Mouse (Mus musculus): ENCODE results near the gene Olfr1133. TPM values are rescaled to one million over a fixed set of nuclear protein-coding genes. Genes with fewer than 3 reads are reported as not detected.
"Not testable (repeated sequence)": the region's sequence is repeated elsewhere in the genome, so short reads cannot be mapped to it uniquely, and the experiment has no call there.

Olfr1133 gene
- polyA plus RNA-seq (2014; fragmentation: Nextera tagmentation; extraction: Ambion mirVana) = not detected in 2 replicates

DNA sequence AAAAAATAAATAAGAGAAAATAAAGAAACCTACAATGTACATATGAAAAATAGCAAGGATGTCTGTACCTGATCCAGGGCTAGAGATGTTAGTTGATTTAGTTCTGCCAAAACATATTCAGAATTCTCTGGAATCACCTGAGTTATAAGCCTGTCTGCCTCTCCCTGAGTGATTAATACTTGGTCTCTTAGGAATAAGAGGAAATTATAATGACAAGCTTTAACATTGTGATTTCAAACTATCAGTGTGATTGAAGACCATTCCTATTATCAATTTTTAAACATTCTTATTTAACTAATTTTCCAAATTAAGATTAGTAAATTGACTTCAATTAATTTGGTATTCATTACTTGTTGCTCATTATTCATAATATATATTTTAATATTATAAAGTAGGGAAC lies at the start of gene Olfr1133:
Gene Olfr1133 (minus strand): TSS at position 101 of the 400 bp plus-strand sequence.
- Histone ChIP-seq H3K9ac (replicated peaks; ENCODE audit: low read length) (no peak within 1 kb of the TSS), H3K4me3 (replicated peaks; ENCODE audit: low read depth, low read length) (no peak within 1 kb of the TSS), H3K9me3 (ENCODE audit: control insufficient read depth, low read length) (no peaks in the 10 kb centered on the region; the same call in 1 of the 2 replicates), H3K4me2 (ENCODE audit: low read length) (no peak within 1 kb of the TSS), H3K36me3 (ENCODE audit: control insufficient read depth, insufficient read depth, low read length) (no peaks in the 10 kb centered on the region), H3K27me3 (ENCODE audit: control insufficient read depth, insufficient read depth, low read length) (no peaks in the 10 kb centered on the region), H3K4me1 (ENCODE audit: control insufficient read depth, insufficient read depth, low read length) (no peaks in the 10 kb centered on the region), H3K27ac (replicated peaks; ENCODE audit: low read depth, low read length) (no peak within 1 kb of the TSS)
- no peak for DNase-seq
- ATAC-seq (ENCODE audit: low FRiP score, low TSS enrichment) = no peak

DNA sequence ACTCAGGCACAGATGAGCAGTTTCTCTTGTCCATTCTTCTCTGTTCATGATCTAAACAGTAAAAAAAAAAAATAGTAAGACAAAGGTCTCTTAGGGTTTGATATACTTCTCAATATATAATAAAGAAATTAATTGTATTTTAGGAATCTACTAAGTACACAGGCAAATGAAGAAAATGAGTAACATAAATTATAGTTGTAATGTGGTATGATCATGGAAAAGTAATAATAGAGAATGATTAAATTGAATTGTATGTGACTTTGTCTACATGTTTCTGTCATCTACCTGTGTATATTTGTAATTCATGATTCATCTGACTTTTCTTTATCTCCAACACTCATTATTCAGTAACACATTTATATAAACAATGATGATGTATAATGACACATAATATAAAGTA lies 46.7 kb upstream of the Olfr1133 start, which contains the start of gene Olfr1136:
Gene Olfr1136 (minus strand): TSS at position 101 of the 400 bp plus-strand sequence.
- Histone ChIP-seq H3K9me3 (ENCODE audit: control insufficient read depth, low read length) (no peaks in the 10 kb centered on the region), H3K27me3 (ENCODE audit: control insufficient read depth, insufficient read depth, low read length) (no peaks in the 10 kb centered on the region), H3K4me2 (ENCODE audit: low read length) (no peak within 1 kb of the TSS), H3K9ac (replicated peaks; ENCODE audit: low read length) (no peak within 1 kb of the TSS), H3K27ac (replicated peaks; ENCODE audit: low read depth, low read length) (no peak within 1 kb of the TSS), H3K36me3 (ENCODE audit: control insufficient read depth, insufficient read depth, low read length) (no peaks in the 10 kb centered on the region), H3K4me3 (replicated peaks; ENCODE audit: low read depth, low read length) (no peak within 1 kb of the TSS), H3K4me1 (ENCODE audit: control insufficient read depth, insufficient read depth, low read length) (no peaks in the 10 kb centered on the region)
- DNase-seq (no peak), ATAC-seq (ENCODE audit: low FRiP score, low TSS enrichment) (no peak)

DNA sequence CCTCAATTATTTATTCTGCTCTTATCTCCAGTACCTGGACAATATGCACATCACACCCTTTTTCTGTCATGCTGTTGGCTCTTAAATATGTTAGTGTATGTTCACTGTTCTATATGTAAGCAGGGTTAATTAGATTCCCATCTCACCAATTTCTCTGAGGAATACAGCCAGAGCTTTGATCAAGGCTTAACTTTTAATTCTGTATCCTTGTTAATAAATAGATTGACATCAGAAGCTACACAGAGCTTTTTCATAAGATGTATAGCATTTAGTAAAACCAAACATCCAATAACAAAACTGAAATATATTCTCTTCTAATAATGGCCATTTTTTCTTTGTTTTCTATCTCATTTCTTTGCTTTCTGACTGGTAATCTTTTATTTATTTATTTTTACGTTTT lies 26.4 kb upstream of the Olfr1133 start, which contains the start of gene Olfr1135:
Gene Olfr1135 (minus strand): TSS at position 101 of the 400 bp plus-strand sequence.
- DNase-seq (no peak), ATAC-seq (ENCODE audit: low FRiP score, low TSS enrichment) (no peak)
- no peaks in the 10 kb centered on the region for H3K9me3 ChIP-seq (ENCODE audit: control insufficient read depth, low read length)
- H3K27ac ChIP-seq (replicated peaks; ENCODE audit: low read depth, low read length) = no peak within 1 kb of the TSS
- H3K27me3 ChIP-seq (ENCODE audit: control insufficient read depth, insufficient read depth, low read length) = no peaks in the 10 kb centered on the region
- no peaks in the 10 kb centered on the region for H3K4me1 ChIP-seq (ENCODE audit: control insufficient read depth, insufficient read depth, low read length)
- H3K9ac ChIP-seq (replicated peaks; ENCODE audit: low read length) = no peak within 1 kb of the TSS
- no peaks in the 10 kb centered on the region for H3K36me3 ChIP-seq (ENCODE audit: control insufficient read depth, insufficient read depth, low read length)
- H3K4me3 ChIP-seq (replicated peaks; ENCODE audit: low read depth, low read length) = no peak within 1 kb of the TSS
- H3K4me2 ChIP-seq (ENCODE audit: low read length) = no peak within 1 kb of the TSS
- WGBS = 25% methylated on average over 1 of the region's 1 CpGs

DNA sequence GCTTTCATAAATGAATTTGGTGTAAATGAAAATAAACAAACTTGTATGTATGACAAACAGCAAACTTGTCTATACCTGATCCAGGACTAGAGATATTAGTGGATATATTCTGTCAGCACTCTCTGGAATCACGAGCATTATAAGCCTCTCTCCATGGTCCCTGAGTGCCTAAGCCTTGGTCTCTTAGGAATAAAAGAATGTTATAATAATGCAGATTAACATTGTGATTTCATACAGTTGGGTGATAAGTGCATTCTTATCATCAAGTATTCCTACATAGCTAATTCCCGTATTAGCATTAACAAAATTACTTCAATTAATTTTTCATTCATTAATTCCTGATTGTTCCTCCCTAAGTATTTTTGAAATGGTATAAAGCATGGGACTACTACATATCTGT lies 11.2 kb upstream of the Olfr1133 start, which contains the start of gene Olfr1134:
Gene Olfr1134 (minus strand): TSS at position 101 of the 400 bp plus-strand sequence.
- Histone ChIP-seq H3K27ac (replicated peaks; ENCODE audit: low read depth, low read length) (no peak within 1 kb of the TSS), H3K9ac (replicated peaks; ENCODE audit: low read length) (no peak within 1 kb of the TSS)
- 79% methylated on average over 2 of the region's 2 CpGs for WGBS

DNA sequence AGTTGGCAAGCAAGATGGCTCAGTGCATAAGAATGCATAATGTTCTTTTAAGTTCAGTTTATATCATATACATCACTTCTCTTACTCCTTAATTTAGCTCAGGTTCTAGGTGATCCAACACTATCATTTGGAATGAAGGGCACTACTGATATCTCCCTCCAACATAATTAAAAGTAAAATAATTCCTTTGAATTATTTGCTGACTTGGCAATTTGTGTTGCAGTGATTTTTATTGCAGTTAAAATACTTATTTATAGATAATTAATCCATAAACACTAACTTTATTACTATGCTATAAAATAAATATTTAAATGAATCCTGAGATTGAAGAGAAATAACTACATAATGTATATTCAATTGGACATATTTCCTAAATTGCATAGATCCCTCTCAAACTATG lies 4.7 kb downstream of the Olfr1133 start:
- no peak for DNase-seq
- ATAC-seq (ENCODE audit: low FRiP score, low TSS enrichment) = no peak
- H3K9me3 ChIP-seq (ENCODE audit: control insufficient read depth, low read length) = no peaks in the 10 kb centered on the region

More for the DNA sequence above, 11.2 kb upstream of the Olfr1133 start, which contains the start of gene Olfr1134:
- Histone ChIP-seq H3K36me3 (ENCODE audit: control insufficient read depth, insufficient read depth, low read length) (no peaks in the 10 kb centered on the region), H3K9me3 (ENCODE audit: control insufficient read depth, low read length) (no peaks in the 10 kb centered on the region), H3K4me2 (ENCODE audit: low read length) (no peak within 1 kb of the TSS), H3K4me3 (replicated peaks; ENCODE audit: low read depth, low read length) (no peak within 1 kb of the TSS), H3K4me1 (ENCODE audit: control insufficient read depth, insufficient read depth, low read length) (no peaks in the 10 kb centered on the region), H3K27me3 (ENCODE audit: control insufficient read depth, insufficient read depth, low read length) (no peaks in the 10 kb centered on the region)
- ATAC-seq (ENCODE audit: low FRiP score, low TSS enrichment) (no peak), DNase-seq (no peak)

DNA sequence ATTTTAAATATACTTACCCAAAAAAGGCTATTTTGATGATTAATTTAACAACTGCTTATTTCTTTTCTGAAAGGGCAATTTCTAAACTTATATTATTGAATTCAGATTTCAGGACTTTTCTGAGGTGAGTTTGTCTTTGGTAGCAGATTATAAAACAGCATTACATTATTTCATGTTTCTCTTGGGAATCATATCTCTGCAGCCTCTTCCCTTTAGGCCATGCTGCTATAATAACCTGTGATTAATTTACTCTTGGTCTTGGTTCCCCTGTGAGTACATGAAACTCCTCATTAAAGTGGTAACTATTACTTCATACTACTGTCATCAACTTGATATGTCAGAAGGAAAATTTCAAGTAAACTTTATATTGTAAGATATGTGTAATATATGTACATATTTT lies 9.7 kb downstream of the Olfr1133 start, which contains the start of gene Olfr1132:
Gene Olfr1132 (minus strand): TSS at position 101 of the 400 bp plus-strand sequence.
- Histone ChIP-seq H3K4me1 (ENCODE audit: control insufficient read depth, insufficient read depth, low read length) (no peaks in the 10 kb centered on the region), H3K27ac (replicated peaks; ENCODE audit: low read depth, low read length) (no peak within 1 kb of the TSS), H3K9me3 (ENCODE audit: control insufficient read depth, low read length) (no peaks in the 10 kb centered on the region), H3K9ac (replicated peaks; ENCODE audit: low read length) (no peak within 1 kb of the TSS), H3K27me3 (ENCODE audit: control insufficient read depth, insufficient read depth, low read length) (no peaks in the 10 kb centered on the region), H3K4me3 (replicated peaks; ENCODE audit: low read depth, low read length) (no peak within 1 kb of the TSS), H3K36me3 (ENCODE audit: control insufficient read depth, insufficient read depth, low read length) (no peaks in the 10 kb centered on the region), H3K4me2 (ENCODE audit: low read length) (no peak within 1 kb of the TSS)
- no peak for ATAC-seq (ENCODE audit: low FRiP score, low TSS enrichment)
- DNase-seq = no peak

More for the DNA sequence above, 4.7 kb downstream of the Olfr1133 start:
- H3K4me3 ChIP-seq (replicated peaks; ENCODE audit: low read depth, low read length) = no peak overlapping the region
- H3K9ac ChIP-seq (replicated peaks; ENCODE audit: low read length) = no peak overlapping the region
- H3K27ac ChIP-seq (replicated peaks; ENCODE audit: low read depth, low read length) = no peak overlapping the region
- no peaks in the 10 kb centered on the region for H3K27me3 ChIP-seq (ENCODE audit: control insufficient read depth, insufficient read depth, low read length)
- H3K4me2 ChIP-seq (ENCODE audit: low read length) = no peak overlapping the region
- no peaks in the 10 kb centered on the region for H3K4me1 ChIP-seq (ENCODE audit: control insufficient read depth, insufficient read depth, low read length)
- H3K36me3 ChIP-seq (ENCODE audit: control insufficient read depth, insufficient read depth, low read length) = no peaks in the 10 kb centered on the region

DNA sequence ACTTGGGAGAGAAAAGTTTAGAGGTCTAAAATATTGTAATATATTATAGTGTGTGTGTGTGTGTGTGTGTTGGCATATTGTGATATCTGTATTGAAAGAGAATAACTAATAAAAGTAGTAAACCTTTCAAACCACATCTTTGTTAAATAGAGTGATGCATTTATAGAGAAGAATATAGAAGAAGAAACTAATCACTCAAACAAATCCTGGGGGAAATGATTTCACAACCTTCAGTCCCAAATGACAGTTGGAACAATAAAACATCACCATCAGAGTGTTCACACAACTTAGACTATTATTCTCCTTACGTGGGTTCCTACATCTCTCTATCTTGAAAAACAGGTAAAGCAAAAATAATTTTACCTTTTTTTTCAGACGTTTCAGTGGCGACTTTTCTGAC lies 20.4 kb downstream of the Olfr1133 start, which contains the start of gene Olfr1131:
Gene Olfr1131 (plus strand): TSS at position 301 of the 400 bp plus-strand sequence.
- no peak for ATAC-seq (ENCODE audit: low FRiP score, low TSS enrichment)
- DNase-seq = no peak
- no peaks in the 10 kb centered on the region for H3K36me3 ChIP-seq (ENCODE audit: control insufficient read depth, insufficient read depth, low read length)
- no peaks in the 10 kb centered on the region for H3K9me3 ChIP-seq (ENCODE audit: control insufficient read depth, low read length)
- 65% methylated on average over 3 of the region's 3 CpGs for WGBS
- H3K9ac ChIP-seq (replicated peaks; ENCODE audit: low read length) = no peak within 1 kb of the TSS
- H3K27me3 ChIP-seq (ENCODE audit: control insufficient read depth, insufficient read depth, low read length) = no peaks in the 10 kb centered on the region
- H3K4me2 ChIP-seq (ENCODE audit: low read length) = no peak within 1 kb of the TSS
- no peak within 1 kb of the TSS for H3K27ac ChIP-seq (replicated peaks; ENCODE audit: low read depth, low read length)
- H3K4me3 ChIP-seq (replicated peaks; ENCODE audit: low read depth, low read length) = no peak within 1 kb of the TSS
- no peaks in the 10 kb centered on the region for H3K4me1 ChIP-seq (ENCODE audit: control insufficient read depth, insufficient read depth, low read length)

DNA sequence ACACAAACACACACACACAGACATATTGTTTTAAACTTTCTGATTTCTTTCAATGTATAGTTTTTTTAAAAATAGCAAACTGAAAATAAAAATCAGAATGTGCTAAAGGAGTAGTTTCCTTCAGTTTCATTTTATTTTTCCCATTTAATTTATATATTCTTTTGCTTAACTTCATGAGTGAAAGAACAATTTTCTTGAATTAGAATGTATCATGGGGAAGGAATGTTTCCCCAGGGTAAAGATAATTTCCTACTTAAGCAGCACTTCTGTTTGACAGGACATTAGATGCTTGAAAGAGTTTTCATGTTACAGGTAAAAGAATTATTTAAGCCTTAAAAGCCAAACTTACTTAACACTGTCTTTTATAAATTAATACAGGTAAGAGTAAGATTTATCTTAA lies 41.3 kb downstream of the Olfr1133 start, which contains the start of gene Olfr1130:
Gene Olfr1130 (plus strand): TSS at position 301 of the 400 bp plus-strand sequence.
- not testable (repeated sequence) for DNase-seq; H3K9ac ChIP-seq (replicated peaks; ENCODE audit: low read length); ATAC-seq (ENCODE audit: low FRiP score, low TSS enrichment); H3K4me3 ChIP-seq (replicated peaks; ENCODE audit: low read depth, low read length); H3K9me3 ChIP-seq (ENCODE audit: control insufficient read depth, low read length); H3K27ac ChIP-seq (replicated peaks; ENCODE audit: low read depth, low read length); H3K27me3 ChIP-seq (ENCODE audit: control insufficient read depth, insufficient read depth, low read length); H3K4me2 ChIP-seq (ENCODE audit: low read length); H3K36me3 ChIP-seq (ENCODE audit: control insufficient read depth, insufficient read depth, low read length); H3K4me1 ChIP-seq (ENCODE audit: control insufficient read depth, insufficient read depth, low read length)

Data from midbrain, embryonic 14.5 days (tissue).